Mouse (Mus musculus): ENCODE measurements around the gene Zmat5.
"Not testable (repeated sequence)": the region's sequence is repeated elsewhere in the genome, so short reads cannot be mapped to it uniquely, and the experiment has no call there.

Gene Zmat5

DNA sequence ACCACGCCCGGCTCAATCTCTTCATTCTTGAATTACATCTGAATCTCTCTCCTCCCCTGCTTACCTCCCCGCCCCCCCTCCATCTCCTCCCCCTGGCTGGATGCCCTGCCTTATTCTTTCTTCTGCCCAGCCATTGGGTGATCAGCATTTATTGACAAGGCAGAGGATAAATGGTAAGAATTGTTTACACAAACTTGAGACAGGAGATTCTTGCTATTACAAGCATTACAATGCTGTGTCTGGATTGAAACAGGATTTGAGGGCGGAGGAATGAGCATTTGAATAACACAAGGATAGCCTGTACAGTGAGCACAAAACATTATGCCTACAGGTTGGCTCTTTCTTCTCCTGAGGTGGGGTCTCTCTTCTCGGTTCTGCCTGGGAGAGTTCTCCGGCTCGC is 14.1 kb upstream of the Zmat5 start:
- no peak for DNase-seq (ENCODE audit: low spot score)

DNA sequence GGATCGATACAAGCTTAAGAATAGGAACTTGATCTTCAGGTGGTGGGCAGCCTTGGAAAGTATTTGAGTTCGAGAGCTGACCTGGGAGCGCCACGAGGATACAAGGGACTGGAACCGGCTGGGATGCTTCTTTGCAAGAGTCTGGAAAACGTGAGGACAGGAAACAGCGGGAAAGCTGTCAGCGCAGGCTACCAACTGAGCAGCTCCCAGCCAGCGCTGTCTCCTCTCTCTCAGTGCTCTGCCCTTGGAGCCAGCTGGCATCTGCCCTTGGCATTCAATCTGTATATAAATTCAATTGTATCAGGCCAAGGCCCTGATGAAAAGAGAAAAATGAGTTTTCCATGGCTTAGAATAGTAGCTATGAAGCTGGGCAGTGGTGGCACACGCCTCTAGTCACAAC is 13.3 kb upstream of the Zmat5 start:
- DNase-seq (ENCODE audit: low spot score), result no peak

DNA sequence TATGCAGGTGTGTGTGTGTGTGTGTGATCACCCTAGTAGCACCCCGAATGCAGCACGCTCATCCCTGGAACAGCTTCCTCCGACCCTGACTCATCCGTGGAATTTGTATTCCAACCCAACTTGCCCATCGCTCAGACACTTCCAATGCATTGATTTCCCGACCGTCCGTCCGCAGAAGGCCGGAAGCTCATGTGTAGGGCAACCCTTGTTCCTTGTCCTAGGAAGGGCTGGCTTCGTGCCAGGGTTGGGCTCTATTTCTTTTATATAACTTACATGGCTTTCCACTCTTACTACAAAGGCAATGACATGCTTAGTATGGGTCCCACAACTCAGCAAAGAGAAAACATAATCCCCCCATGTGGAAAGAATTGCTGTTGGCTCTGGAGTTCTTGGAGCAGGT is 12.3 kb upstream of the Zmat5 start:
- no peak for DNase-seq (ENCODE audit: low spot score)

DNA sequence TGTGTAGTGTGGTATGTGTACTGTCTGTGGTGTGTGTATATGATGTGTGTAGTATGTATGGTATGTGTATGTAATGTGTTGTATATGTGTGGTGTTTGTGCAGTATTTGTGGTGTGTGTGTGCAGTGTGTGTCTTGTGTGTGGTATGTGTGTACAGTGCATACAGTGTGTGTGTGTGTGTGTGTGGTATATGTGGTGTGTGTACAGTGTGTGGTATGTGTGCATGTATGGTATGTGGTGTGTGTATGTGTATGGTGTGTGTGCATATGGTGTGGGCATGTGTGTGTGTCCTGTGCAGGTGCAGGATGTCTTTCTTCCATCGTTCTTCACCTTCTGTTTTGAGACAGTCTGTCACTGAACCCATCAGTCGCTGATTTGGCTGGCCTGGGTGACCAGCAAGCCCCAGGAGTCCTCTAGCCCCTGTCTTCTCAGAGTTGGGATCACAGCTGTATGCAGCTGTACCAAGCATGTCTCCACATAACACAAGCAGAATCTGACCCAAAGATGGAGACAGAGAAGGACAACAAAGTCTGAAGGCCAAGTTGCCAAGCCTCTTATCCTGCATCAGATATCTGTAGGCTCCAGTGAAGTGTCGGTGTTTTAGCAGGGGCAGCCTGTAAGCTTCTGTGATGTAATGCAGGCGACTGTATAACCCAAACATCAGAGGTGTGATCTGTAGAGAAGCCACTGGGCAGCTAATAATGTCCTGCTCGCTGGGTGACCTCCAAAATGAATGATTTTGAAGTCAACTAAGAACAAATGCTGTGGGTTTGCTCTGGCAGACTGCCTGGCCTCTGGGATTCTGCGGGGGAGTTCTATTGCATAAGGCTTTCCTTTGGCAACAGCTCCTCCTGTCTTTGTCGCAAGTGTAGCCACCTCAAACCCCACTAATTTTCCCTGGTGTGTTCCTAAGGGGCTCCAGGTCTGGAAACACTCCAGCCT is 7.2 kb upstream of the Zmat5 start:
- DNase-seq (ENCODE audit: low spot score), result no peak

DNA sequence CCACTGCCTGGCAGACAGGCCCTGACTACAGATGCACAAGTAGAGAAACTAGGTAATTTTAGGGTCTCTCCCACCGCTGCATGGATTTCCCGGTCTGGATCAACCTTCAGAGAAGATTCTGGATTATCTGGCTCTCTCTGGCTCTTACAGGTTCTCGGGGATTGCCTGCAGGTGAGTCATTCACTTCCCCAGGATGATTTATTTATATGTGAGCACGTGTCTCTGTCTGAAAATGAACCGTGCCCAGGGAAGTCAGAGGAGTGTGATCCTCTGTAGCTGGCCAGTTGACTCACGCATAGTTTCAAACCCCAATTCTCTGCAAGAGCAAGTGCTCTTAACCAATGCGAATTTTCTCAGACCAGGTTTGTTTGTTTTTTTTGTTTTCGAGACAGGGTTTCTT is 3.8 kb upstream of the Zmat5 start:
- DNase-seq (ENCODE audit: low spot score), result no peak

DNA sequence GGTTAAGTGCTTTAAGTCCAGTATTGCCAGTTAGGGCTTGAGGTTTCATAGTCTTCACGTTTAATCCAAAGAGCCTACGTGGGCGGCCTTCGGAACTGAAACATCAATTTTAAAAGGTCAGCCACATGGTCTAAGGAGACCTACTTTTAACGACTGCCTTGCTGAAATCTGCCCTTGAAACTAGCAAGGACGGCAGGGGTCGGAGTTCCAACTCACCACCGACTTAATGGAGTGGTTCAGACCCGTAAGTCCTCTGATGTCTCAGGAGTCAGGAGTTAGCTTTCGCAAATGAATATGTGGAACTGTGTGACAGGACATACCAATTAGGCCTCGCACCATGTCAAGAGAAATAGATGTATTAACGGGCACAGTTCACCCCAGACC is 798 bp upstream of the Zmat5 start:
- no peak for DNase-seq (ENCODE audit: low spot score)

DNA sequence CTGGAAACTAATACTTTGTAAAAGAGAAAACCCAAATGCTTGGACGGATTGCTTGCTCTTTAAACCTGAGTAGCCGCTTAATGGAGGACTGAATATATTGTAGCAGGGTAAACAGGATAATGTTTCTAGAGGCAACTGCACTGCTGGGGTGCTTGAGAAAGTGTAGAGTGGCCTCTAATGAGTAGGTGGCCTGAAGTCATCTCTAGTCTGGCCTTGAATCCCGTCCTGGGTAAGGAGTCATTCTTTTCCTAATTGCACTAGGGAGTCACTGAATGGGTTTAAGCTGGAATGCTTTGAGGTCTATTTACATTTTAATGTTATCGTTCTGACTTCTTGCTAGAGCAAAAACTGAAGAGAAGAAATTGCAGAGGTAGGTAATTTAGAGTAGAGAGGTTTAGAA is 700 bp downstream of the Zmat5 start:
- DNase-seq (ENCODE audit: low spot score), result no peak

DNA sequence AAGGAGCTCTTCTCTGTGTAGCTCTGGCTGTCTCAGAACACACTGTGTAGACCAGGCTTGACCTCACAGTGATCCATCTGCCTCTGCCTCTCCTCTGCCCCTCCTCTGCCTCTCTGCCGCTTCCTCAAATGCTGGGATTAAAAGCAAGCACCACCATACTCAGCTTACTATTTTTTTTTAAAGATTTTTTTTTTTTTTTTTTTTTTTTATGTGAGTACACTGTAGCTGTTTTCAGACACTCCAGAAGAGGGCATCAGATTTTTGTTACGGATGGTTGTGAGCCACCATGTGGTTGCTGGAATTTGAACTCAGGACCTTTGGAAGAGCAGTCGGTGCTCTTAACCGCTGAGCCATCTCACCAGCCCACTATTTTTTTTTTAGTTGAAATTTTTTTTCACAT is 5.7 kb downstream of the Zmat5 start:
- not testable (repeated sequence) for DNase-seq (ENCODE audit: low spot score)

DNA sequence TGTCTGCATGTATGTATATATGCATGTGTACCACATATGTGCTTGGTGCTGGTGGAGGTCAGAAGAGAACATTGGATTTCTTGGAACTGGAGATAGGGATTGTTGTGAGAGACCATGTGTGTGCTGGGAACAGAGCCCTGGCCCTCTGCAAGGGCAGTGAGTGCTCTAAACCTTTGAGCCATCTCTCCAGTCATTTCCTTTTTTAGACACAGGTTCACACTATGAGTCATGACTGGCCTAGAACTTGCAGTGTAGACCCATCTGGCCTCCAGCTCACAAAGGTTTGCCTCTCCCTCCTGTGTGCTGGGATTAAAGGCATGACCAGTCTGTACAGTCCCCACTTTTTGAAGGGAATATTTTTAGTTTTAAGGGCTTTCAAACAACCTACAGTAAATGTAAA is 8.3 kb downstream of the Zmat5 start:
- no peak for DNase-seq (ENCODE audit: low spot score)

DNA sequence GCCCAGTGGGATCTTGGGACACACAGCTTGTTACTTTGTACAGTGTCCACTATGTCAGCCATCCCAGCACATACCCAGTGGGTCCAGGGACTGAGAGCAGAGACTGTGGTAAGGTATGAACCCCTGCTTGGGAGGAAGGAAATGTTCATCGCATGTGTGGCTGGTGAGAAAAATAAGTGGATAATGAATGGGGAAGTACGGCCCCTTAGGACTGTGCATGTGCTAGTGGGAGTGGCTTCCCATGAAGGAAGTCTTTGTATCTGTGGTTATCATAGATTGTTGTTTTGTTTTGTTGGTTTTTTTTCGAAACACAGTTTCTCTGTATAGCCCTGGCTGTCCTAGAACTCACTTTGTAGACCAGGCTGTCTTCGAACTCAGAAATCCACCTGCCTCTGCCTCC is 10.2 kb downstream of the Zmat5 start:
- no peak for DNase-seq (ENCODE audit: low spot score)

DNA sequence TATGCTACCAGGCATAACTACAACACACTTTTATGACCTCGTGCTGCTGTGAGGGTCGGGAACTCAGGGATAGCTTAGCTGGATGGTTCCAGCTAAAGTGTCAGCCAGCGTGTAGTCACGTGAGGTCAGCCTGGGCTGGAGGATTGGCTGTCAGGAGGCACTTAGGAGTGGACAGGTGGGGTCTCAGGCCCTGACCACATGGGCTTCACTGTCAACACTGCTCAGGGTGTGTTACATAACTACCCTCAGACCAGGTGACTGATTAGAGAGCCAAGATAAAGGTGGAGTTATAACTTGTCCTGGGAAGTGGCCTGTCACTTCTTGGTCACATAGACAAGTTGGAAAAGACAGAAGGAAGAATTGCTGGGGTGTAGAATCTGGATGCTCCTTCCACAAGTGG is 11.1 kb downstream of the Zmat5 start:
- no peak for DNase-seq (ENCODE audit: low spot score)

DNA sequence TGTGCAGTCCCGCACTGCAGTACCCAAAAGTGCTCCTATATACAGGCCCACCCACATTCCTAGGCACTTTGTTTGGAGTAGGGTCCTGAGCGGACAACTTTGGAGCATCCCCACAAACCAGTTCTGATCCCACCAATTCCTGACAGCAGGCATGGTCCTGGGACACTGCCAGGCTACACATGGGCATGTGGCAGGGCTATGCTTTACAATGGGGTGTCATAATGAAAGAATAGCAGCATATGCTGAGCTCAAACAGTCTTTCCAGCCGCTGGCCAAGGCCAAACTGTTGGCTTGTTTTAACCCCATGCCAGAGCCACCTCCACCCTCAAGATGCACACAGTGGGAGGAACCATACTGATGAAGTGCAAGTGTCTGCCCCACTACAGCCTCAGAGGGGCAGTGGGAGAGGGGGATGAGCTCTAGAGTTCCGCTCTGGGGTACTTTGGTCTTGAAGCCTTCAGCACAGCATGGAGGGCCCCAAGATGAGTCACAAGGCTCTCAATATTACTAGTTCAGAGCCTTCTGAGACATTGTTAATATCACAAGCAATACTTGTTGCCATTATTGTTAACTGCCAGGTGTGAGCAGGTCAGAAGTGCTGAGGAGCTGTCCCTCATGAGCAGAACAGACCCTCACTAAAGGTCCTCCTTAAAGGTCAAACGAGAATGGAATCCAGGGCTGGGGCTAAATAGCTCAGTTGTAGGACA is 12.2 kb downstream of the Zmat5 start:
- DNase-seq (ENCODE audit: low spot score), result no peak

DNA sequence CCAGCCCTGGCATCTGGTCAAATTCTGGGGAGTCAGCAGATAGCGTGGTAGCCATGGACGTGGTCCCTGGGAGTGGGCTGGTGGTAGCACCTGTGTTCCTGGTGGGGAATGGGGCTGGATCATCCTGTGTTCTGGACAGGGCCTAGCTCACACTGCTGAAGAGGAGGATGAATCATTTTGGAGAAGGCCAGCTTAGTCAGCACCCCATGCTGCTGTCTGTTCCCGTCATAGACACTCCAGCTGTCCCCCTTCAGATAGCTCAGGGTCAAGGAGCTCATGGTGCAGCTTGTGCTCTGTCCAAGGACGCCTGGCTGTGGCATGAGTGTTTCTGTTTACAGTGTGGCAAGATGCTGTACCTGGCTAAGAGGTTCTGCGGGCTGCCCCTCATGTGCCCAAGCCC is 14.1 kb downstream of the Zmat5 start:
- DNase-seq (ENCODE audit: low spot score), result no peak

DNA sequence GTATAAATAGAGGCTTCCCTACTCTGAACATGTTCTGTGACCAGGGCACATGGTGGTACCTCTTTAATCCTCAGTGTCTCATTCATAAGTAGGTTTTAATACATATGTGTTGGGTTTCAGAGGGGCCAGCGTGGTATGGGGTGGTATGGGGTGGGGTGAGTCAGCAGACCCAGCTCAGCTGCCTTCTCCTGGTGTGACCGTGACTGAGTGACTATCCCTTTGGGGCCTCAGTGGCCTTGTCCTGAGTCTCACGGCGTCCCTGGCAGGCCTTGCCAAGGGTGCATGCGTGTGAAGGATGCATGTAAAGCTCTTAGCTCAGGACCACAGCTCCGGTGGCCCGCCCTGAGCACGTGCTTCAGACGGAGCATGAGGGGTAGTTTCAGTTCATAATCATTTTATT is 15.5 kb downstream of the Zmat5 start:
- no peak for DNase-seq (ENCODE audit: low spot score)

DNA sequence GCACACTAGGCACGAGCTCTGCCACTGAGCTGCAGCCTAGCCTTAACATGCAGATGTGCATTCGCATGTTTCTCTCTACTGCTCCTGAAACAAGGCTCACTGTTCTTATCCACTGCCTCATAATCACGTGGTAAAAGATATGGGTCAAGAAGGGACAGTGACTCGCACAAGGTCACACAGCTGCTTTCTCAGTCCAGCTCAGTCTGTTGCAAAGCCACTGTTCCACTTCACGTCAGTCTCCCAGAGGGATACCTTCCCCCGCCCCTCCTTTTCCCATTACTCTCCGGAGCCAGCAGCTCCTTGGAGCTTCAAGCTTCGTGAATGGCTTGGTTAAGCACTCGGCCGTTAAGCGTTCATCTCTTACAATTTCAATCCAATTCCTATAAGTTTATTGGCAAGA is 15.9 kb downstream of the Zmat5 start:
- DNase-seq (ENCODE audit: low spot score), result no peak

DNA sequence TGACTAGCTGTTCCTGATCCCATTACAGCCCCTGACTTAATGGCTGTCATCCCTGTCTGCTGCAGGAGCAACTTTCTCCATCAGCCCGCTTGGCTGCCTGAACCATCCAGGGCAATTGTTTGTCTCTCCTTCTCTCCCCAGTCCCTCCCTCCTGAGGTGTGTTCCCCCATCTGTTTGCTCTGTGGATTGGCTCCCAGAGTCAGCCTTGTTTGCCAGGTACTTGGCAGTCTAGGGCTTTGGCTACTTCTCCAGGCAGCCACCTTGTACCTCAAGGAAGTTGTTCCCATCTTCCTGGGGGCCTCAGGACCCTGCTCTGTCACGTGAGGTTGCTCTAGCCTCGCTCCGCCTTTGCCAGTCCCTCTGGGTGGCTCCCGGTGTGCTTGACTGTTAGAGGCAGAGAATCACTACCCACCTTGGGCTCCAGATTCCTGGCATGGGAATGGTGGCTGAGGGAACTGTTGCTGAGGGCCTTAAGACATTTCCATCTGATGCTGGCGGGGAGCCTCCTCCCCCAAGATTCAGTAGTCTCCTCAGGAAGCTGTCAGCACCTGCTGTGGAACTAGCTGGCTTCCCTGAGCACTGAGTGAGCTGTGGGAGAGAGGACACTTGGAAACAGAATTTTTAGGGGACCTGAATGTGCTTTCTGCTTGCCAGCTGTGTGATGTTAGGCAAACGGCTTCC is 16.6 kb downstream of the Zmat5 start:
- no peak for DNase-seq (ENCODE audit: low spot score)

DNA sequence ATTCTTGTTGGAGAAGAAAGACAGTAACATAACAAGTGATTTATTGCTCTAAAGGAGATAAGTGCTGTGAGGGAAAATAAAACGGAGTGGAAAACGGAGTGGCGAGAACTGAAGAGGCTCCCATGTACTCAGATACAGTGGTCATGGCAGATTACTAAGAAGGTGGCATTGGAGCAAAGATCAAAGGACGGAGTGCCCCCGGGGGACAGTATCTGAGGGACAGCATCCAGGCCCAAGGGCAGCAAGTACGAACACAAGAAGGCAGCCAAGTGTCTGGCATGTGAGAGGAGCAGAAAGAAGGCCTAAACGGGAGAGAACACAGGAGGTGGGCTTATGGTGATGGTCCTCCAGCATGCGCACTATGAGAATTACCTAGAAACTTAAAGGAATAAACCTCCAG is 17.2 kb downstream of the Zmat5 start:
- no peak for DNase-seq (ENCODE audit: low spot score)

DNA sequence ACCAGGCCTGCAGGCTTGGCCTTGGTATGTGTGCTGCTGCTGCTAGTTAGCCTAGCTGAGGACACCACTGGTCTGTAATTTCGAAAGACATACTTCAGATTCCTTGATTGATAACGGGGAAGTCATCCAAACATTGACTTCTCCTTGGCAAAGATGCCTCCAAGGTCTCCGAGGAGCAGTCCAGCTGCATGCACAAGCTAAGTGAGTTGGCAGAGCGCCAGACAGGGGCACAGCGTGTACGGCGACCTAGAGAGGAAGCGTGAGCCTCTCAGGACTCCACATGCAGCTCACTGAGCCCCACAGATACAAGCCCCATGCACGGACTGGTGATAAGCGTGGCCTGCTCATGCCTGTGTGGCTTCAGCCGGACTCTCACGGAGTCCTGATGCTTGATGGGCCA is 25.1 kb downstream of the Zmat5 start:
- DNase-seq (ENCODE audit: low spot score), result no peak

DNA sequence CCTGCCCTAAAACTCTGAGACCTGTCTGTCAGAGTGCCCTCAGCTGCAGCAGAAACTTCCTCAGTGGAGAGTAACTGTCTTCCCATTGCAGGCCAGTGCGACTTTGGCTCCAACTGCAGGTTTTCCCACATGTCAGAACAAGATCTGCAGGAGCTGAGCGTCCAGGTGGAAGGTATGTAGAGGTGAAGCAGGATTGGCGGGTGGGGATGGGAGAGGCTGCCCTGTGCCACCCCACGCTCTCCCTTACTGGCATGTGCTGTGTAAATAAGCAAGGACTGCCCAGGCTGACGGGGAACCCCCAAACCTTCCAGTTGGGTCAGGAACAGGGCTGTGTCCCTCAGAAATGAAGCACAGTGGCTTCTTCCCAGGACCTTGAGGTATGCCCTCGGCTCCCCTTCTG is 25.6 kb downstream of the Zmat5 start:
- no peak for DNase-seq (ENCODE audit: low spot score)

DNA sequence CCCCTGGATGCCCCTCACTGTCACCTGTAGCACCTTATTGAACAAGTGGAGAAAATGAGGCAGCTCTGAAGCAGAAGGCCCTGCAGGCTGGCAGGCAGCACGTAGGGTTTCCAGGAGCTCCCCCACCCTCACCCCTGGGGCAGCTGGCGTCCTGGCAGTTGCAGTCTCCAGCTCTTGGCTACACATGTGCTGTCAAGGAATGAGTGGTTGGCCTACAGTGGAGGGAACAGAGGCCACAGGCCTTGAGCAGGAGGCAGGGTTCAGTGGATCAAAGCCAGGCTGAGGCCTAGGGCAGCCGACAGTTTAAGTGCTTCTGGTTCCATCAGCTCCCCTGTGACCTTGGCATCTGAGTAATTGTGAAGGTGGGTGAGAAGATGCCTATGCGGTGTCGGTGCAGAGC is 26.4 kb downstream of the Zmat5 start:
- no peak for DNase-seq (ENCODE audit: low spot score)

DNA sequence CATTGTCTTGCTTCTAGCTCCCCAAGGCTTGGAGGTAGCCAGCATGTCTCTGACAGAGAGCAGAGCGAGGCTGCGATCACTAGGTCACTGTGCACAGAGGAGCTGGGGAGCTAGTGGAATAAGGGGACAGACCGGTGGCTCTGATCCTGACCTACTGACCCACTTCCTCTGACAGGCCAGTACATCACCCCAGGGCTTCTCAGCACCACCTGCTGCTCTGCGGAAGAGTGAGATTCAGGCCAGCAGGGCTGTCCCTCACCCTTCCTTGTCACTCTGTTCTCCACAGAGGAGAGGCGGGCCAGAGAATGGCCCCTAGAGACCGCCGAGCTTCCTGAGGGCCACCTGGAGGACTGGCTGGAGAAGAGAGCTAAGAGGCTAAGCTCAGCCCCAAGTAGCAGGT is 27.3 kb downstream of the Zmat5 start:
- DNase-seq (ENCODE audit: low spot score), result no peak

DNA sequence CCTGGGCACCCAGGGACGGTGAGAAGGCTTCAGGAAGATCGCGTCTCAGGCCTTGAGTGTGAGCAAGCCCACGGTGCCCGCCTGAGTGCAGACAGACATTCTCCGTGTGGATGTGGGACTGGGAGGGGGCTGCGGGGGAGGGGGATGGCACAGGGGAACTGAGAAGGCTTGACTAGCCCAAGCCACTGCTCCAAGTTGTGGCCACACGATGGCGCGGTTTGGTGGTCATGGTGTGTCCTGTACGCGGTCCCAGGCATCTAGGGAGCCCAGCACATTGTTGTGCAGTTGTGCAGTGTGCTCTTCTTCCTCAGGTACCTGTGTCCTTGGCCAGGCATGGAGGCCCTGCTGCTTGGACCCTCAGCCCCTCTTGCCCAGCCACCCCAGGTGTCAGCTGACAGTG is 29.7 kb downstream of the Zmat5 start:
- peak; percentile 63 for DNase-seq (ENCODE audit: low spot score)

DNA sequence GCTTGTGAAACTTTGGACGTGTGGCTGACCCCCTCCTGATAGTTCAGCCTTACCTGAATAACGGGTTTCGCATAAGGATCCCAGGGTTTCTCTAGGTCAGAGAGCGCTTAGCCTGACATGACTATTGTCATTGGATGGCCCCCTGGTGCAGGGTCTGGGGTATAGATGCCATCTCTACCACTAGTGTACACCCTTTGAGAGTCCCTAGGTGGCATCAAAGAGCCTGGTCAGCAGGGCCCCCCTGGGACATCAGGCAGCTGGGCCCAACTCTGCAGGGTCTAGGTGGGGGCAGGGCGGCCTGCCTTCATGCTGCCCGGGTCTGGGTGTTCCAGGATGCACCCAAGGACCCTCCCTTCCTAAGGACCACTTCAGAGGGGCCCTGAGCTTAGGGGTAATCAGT is 31.9 kb downstream of the Zmat5 start:
- DNase-seq (ENCODE audit: low spot score), result no peak
